Mouse (Mus musculus) urinary bladder, postnatal 14 days (tissue): ENCODE measurements around the gene Rtkn2.

ENCODE experiments used
- DNase-seq: peaks from one replicate; pipeline ENCODE4 v3.0.0; 2021; ENCODE audit warnings: low spot score

Gene Rtkn2

GRCm38 (mm10) chr10:68104881-68105781 lies 125.8 kb downstream of the Rtkn2 start:
- no peak for DNase-seq

GRCm38 (mm10) chr10:68106351-68106950 lies 127.1 kb downstream of the Rtkn2 start:
- DNase-seq, result no peak

DNA sequence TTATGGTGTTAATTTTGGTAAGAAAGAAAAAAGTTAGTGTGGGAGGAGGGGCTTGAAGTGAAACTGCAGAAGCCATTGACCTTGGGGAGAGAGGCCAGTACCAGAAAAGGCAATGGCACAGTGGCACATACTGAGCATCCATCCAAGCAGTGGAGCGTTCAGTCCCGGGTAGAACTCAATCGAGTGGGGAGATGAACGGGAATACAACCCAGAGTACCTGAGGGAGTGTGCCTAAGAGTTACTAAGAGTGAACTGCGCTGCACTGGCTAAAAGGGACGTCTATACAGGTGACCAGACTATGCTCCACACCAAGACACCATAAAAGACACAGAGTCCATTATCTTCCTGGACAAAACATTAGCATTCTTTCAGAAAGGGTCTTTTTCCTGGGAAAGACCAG lies 128.3 kb downstream of the Rtkn2 start:
- no peak for DNase-seq
